ENCODE assay signal across 8 mouse cellular contexts in genomic region chr7:29304463-29305262, GRCm38 (mm10). TPM values are rescaled to one million over a fixed set of nuclear protein-coding genes. Genes with fewer than 3 reads are reported as not detected.
DNase-seq lines count a peak whose midpoint lies in the region; ATAC-seq and TF ChIP-seq lines count a peak whose summit lies in the region.

No protein-coding gene starts in this region.

- peak overlapping the region; percentile 71 for H3K4me3 ChIP-seq in layer of hippocampus, adult 2 months
- H3K4me3 ChIP-seq in forebrain, embryonic 14.5 days (ENCODE audit: low read depth, low read length), result peak overlapping the region; percentile 74
- H3K4me3 ChIP-seq in midbrain, embryonic 10.5 days, result peak overlapping the region; percentile 83

- H3K9me3 ChIP-seq in forebrain, embryonic 14.5 days (replicated peaks; ENCODE audit: control insufficient read depth, low read length), result no peaks in the 10 kb centered on the region
- H3K9me3 ChIP-seq in midbrain, embryonic 10.5 days (replicated peaks), result no peaks in the 10 kb centered on the region

- H3K4me1 ChIP-seq in forebrain, embryonic 14.5 days (ENCODE audit: control insufficient read depth, insufficient read depth, low read length), result peaks cover 21% of the 10 kb centered on the region
- peaks cover 72% of the 10 kb centered on the region for H3K4me1 ChIP-seq in midbrain, embryonic 10.5 days

- TF ChIP-seq CTCF in layer of hippocampus, adult 2 months (conservative IDR thresholded peaks at IDR 0.05), result no peak

- H3K27me3 ChIP-seq in forebrain, embryonic 14.5 days (replicated peaks; ENCODE audit: control insufficient read depth, insufficient read depth, low read length), result no peaks in the 10 kb centered on the region
- H3K27me3 ChIP-seq in midbrain, embryonic 10.5 days (ENCODE audit: low read depth, poor library complexity, severe bottlenecking), result peaks cover 31% of the 10 kb centered on the region

- ATAC-seq in forebrain, embryonic 14.5 days, result no peak
- ATAC-seq in megakaryocyte-erythroid progenitor cell, adult 5-6 weeks (replicated peaks; ENCODE audit: low FRiP score, low TSS enrichment, poor library complexity, severe bottlenecking), result no peak

- peak overlapping the region; percentile 86 for H3K9ac ChIP-seq in forebrain, embryonic 14.5 days (ENCODE audit: low read length)

- peak overlapping the region; percentile 95 for H3K4me2 ChIP-seq in forebrain, embryonic 14.5 days (ENCODE audit: low read length)

- peak overlapping the region; percentile 70 for H3K27ac ChIP-seq in layer of hippocampus, adult 2 months
- H3K27ac ChIP-seq in forebrain, embryonic 14.5 days (ENCODE audit: low read depth, low read length), result peak overlapping the region; percentile 93
- peak overlapping the region; percentile 90 for H3K27ac ChIP-seq in midbrain, embryonic 10.5 days (replicated peaks)

- peaks cover 3% of the 10 kb centered on the region; the same call in 1 of the 2 replicates for H3K36me3 ChIP-seq in forebrain, embryonic 14.5 days (ENCODE audit: control insufficient read depth, insufficient read depth, low read length)
- H3K36me3 ChIP-seq in midbrain, embryonic 10.5 days, result no peaks in the 10 kb centered on the region

- WGBS in forebrain, embryonic 14.5 days, result 2% methylated on average over 46 of the region's 48 CpGs
- WGBS in midbrain, embryonic 10.5 days, result under 1% methylated on average over 48 of the region's 48 CpGs

- DNase-seq in layer of hippocampus, adult 2 months (ENCODE audit: low spot score in 2 of 2), result no peak
- DNase-seq in layer of hippocampus, postnatal 14 days (ENCODE audit: low spot score in 2 of 2), result no peak
- peak; percentile 76 for DNase-seq in ZHBTc4 (ENCODE audit: low read depth, low spot score)
- DNase-seq in forebrain, embryonic 14.5 days (ENCODE audit: low spot score), result peak; percentile 70
- DNase-seq in midbrain, embryonic 10.5 days (ENCODE audit: low spot score), result peak; percentile 71
- no peak for DNase-seq in left cerebral cortex, adult 9 months (ENCODE audit: low spot score in 2 of 2)
- DNase-seq in Muller cell, postnatal 12 days (ENCODE audit: inconsistent ontology term), result no peak

RNA-seq across cellular contexts. Expression of gene Dpf1, which starts 0.9 kb away (rescaled TPM):
- total RNA-seq in layer of hippocampus, adult 2 months (2021), result 100 to 1,000 TPM; 106 to 113 TPM
- 100 to 1,000 TPM in 1 of 2 experiments, 10 to 100 TPM in 1; 96.1 to 111 TPM for total RNA-seq in layer of hippocampus, postnatal 14 days (2021)
- 167 and 205 TPM in 2 replicates for polyA plus RNA-seq in forebrain, embryonic 14.5 days (2014; fragmentation: Nextera tagmentation; extraction: Ambion mirVana)
- polyA plus RNA-seq in midbrain, embryonic 10.5 days (2016; fragmentation: Nextera tagmentation; extraction: Ambion mirVana), result 38.8 and 55.4 TPM in 2 replicates
- total RNA-seq in megakaryocyte-erythroid progenitor cell, adult 5-6 weeks (2014; fragmentation: Nextera tagmentation), result 2.5 and 2.9 TPM in 2 replicates
- 0.19 and 14.6 TPM in 2 replicates for total RNA-seq in megakaryocyte-erythroid progenitor cell, adult 5-6 weeks (2017)

RNA-seq across cellular contexts. Expression of gene Ppp1r14a, which starts 15.6 kb away (rescaled TPM):
- total RNA-seq in layer of hippocampus, adult 2 months (2021), result 10 to 100 TPM; 20.8 to 21.6 TPM
- 10 to 100 TPM; 10.8 to 11.0 TPM for total RNA-seq in layer of hippocampus, postnatal 14 days (2021)
- polyA plus RNA-seq in forebrain, embryonic 14.5 days (2014; fragmentation: Nextera tagmentation; extraction: Ambion mirVana), result 5.7 and 9.8 TPM in 2 replicates
- polyA plus RNA-seq in midbrain, embryonic 10.5 days (2016; fragmentation: Nextera tagmentation; extraction: Ambion mirVana), result 21.9 and 22.2 TPM in 2 replicates
- not detected in 2 replicates for total RNA-seq in megakaryocyte-erythroid progenitor cell, adult 5-6 weeks (2014; fragmentation: Nextera tagmentation)
- total RNA-seq in megakaryocyte-erythroid progenitor cell, adult 5-6 weeks (2017), result not detected in 2 replicates

RNA-seq across cellular contexts. Expression of gene Spint2, which starts 23.0 kb away (rescaled TPM):
- 10 to 100 TPM; 18.3 to 21.7 TPM for total RNA-seq in layer of hippocampus, adult 2 months (2021)
- total RNA-seq in layer of hippocampus, postnatal 14 days (2021), result 10 to 100 TPM; 16.0 to 27.0 TPM
- 46.6 and 51.3 TPM in 2 replicates for polyA plus RNA-seq in forebrain, embryonic 14.5 days (2014; fragmentation: Nextera tagmentation; extraction: Ambion mirVana)
- polyA plus RNA-seq in midbrain, embryonic 10.5 days (2016; fragmentation: Nextera tagmentation; extraction: Ambion mirVana), result 20.5 and 20.8 TPM in 2 replicates
- 34.9 and 39.2 TPM in 2 replicates for total RNA-seq in megakaryocyte-erythroid progenitor cell, adult 5-6 weeks (2014; fragmentation: Nextera tagmentation)
- total RNA-seq in megakaryocyte-erythroid progenitor cell, adult 5-6 weeks (2017), result 28.1 and 35.4 TPM in 2 replicates

RNA-seq across cellular contexts. Expression of gene 2200002D01Rik, which starts 56.4 kb away (rescaled TPM):
- under 1 TPM in 1 of 2 experiments, not detected in 1; 0.36 TPM for total RNA-seq in layer of hippocampus, adult 2 months (2021)
- not detected for total RNA-seq in layer of hippocampus, postnatal 14 days (2021)
- 0.37 and 1.2 TPM in 2 replicates for polyA plus RNA-seq in forebrain, embryonic 14.5 days (2014; fragmentation: Nextera tagmentation; extraction: Ambion mirVana)
- polyA plus RNA-seq in midbrain, embryonic 10.5 days (2016; fragmentation: Nextera tagmentation; extraction: Ambion mirVana), result 4.2 and 4.7 TPM in 2 replicates
- total RNA-seq in megakaryocyte-erythroid progenitor cell, adult 5-6 weeks (2014; fragmentation: Nextera tagmentation), result 0.74 and 0.98 TPM in 2 replicates
- total RNA-seq in megakaryocyte-erythroid progenitor cell, adult 5-6 weeks (2017), result 5.6 TPM in 1 of 2 replicates, not detected in the other

Comparison
In these comparisons a context has a peak if more than half of its experiments do, and no peak if none do; other contexts are left out.
1. DNase-seq: peak in ZHBTc4 (single experiment), forebrain, embryonic 14.5 days (single experiment) and midbrain, embryonic 10.5 days (single experiment); none in layer of hippocampus, adult 2 months (0 of 2), layer of hippocampus, postnatal 14 days (0 of 2), left cerebral cortex, adult 9 months (0 of 2) and Muller cell, postnatal 12 days (single experiment).
2. RNA of gene Dpf1, which starts 0.9 kb away (total RNA-seq): 106 to 113 TPM in layer of hippocampus, adult 2 months and 96.1 to 111 TPM in layer of hippocampus, postnatal 14 days; 0.19 to 14.6 TPM in megakaryocyte-erythroid progenitor cell, adult 5-6 weeks; every median in the first group is over 4 times any median in the second.
3. RNA of gene Ppp1r14a, which starts 15.6 kb away (total RNA-seq): 20.8 to 21.6 TPM in layer of hippocampus, adult 2 months and 10.8 to 11.0 TPM in layer of hippocampus, postnatal 14 days; not detected in megakaryocyte-erythroid progenitor cell, adult 5-6 weeks; every median in the first group is over 10 times any median in the second.
4. Peak in every context shown above with its lines, with median percentiles within 50 percentile points of each other: H3K27ac ChIP-seq and H3K4me3 ChIP-seq.